Mouse (Mus musculus) intestine, embryonic 15.5 days (tissue): ENCODE measurements around the gene Isca2. TPM values are rescaled to one million over a fixed set of nuclear protein-coding genes. Genes with fewer than 3 reads are reported as not detected.

Experiments used
- ATAC-seq: fragments of 200-750 bp; cut with Nextera tagmentation; 2 replicates; pipeline ENCODE4 v1.8.0; 2017; ENCODE audit warnings: moderate TSS enrichment, moderate library complexity
- H3K27ac ChIP-seq: fragments of 300-500 bp; sonication (generic); 2 replicates; pipeline ENCODE4 v1.5.1; 2015; ENCODE audit warnings: mild to moderate bottlenecking, inconsistent platforms
- H3K27me3 ChIP-seq: fragments of 300-500 bp; sonication (generic); replicated peaks from 2 replicates; pipeline ENCODE4 v1.6.1; 2015; ENCODE audit warnings: inconsistent platforms
- H3K36me3 ChIP-seq: fragments of 300-500 bp; sonication (generic); 2 replicates; pipeline ENCODE4 v1.6.1; 2015; ENCODE audit warnings: inconsistent platforms
- H3K4me1 ChIP-seq: fragments of 300-500 bp; sonication (generic); replicated peaks from 2 replicates; pipeline ENCODE4 v1.6.1; 2015; ENCODE audit warnings: inconsistent platforms
- H3K4me2 ChIP-seq: fragments of 300-500 bp; sonication (generic); replicated peaks from 2 replicates; pipeline ENCODE4 v1.6.1; 2015; ENCODE audit warnings: mild to moderate bottlenecking, inconsistent platforms
- H3K4me3 ChIP-seq: fragments of 300-500 bp; sonication (generic); replicated peaks from 2 replicates; pipeline ENCODE4 v1.5.1; 2015; ENCODE audit warnings: inconsistent platforms
- H3K9ac ChIP-seq: fragments of 300-500 bp; sonication (generic); 2 replicates; pipeline ENCODE4 v1.6.1; 2015; ENCODE audit warnings: inconsistent platforms
- H3K9me3 ChIP-seq: fragments of 300-500 bp; sonication (generic); 2 replicates; pipeline ENCODE4 v1.6.1; 2016; ENCODE audit warnings: inconsistent platforms
- WGBS: fragments of 180-500 bp; shearing (Covaris S2); methylation state at CpG from one replicate; pipeline ENCODE4 v1.1.7; 2015; 5-methylcytosine and 5-hydroxymethylcytosine counted together
- polyA plus RNA-seq: library from polyadenylated mRNA; unstranded; fragments of >200 nt; fragmentation: Nextera tagmentation; extraction: Ambion mirVana; gene quantifications from 2 replicates; pipeline ENCODE4 v1.2.1, GENCODE M21; 2015

The Isca2 gene
- polyA plus RNA-seq, 1 experiment from 2014 or later, result 124 TPM

DNA sequence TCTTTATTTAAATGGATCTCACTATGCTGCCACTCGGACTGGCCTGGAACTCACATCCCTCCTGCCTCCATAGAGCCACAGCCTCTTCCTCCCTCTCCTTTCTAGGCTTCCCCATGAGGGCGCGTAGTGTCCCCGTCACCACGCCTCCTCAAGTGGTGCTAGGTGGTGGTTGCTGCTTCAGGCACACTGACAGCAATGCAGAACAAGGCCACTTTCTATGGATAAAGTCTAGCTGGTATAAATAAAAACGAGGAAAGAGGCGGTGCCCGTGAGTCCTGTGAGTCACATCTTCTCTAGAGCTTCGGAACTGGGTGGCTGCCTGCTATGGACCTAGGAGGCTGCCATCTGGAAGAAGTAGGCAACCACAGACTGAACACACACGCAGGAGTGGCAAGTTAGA is 17.0 kb upstream of the Isca2 start:
- WGBS, result 89% methylated on average over 10 of the region's 10 CpGs
- no peak for ATAC-seq

GRCm38 (mm10) chr12:84759063-84759462 is 14.0 kb upstream of the Isca2 start:
- WGBS, result 85% methylated on average over 2 of the region's 2 CpGs
- H3K4me1 ChIP-seq, result no peaks in the 10 kb centered on the region
- peaks cover 28% of the 10 kb centered on the region; the same call in 1 of the 2 replicates for H3K36me3 ChIP-seq
- H3K27ac ChIP-seq, result no peak overlapping the region
- no peak for ATAC-seq
- no peak overlapping the region for H3K4me3 ChIP-seq
- H3K4me2 ChIP-seq, result no peak overlapping the region
- H3K27me3 ChIP-seq, result no peaks in the 10 kb centered on the region
- no peak overlapping the region for H3K9ac ChIP-seq
- no peaks in the 10 kb centered on the region for H3K9me3 ChIP-seq

More for the DNA sequence above, 17.0 kb upstream of the Isca2 start:
- H3K9me3 ChIP-seq, result no peaks in the 10 kb centered on the region
- no peak overlapping the region for H3K4me3 ChIP-seq
- H3K4me1 ChIP-seq, result no peaks in the 10 kb centered on the region
- no peak overlapping the region for H3K4me2 ChIP-seq
- H3K9ac ChIP-seq, result no peak overlapping the region
- no peak overlapping the region for H3K27ac ChIP-seq
- peaks cover 20% of the 10 kb centered on the region; the same call in 1 of the 2 replicates for H3K36me3 ChIP-seq
- no peaks in the 10 kb centered on the region for H3K27me3 ChIP-seq

- H3K4me3 ChIP-seq, result no peak overlapping the region
- peaks cover 7% of the 10 kb centered on the region for H3K4me1 ChIP-seq
- no peaks in the 10 kb centered on the region for H3K27me3 ChIP-seq
- H3K4me2 ChIP-seq, result no peak overlapping the region
- 82% methylated on average over 5 of the region's 5 CpGs for WGBS
- ATAC-seq, result no peak
- H3K9me3 ChIP-seq, result no peaks in the 10 kb centered on the region
- no peak overlapping the region for H3K9ac ChIP-seq
- peaks cover 15% of the 10 kb centered on the region; the same call in 1 of the 2 replicates for H3K36me3 ChIP-seq
- H3K27ac ChIP-seq, result no peak overlapping the region
These were observed 10.5 kb upstream of the Isca2 start for GRCm38 (mm10) chr12:84762532-84762931.

DNA sequence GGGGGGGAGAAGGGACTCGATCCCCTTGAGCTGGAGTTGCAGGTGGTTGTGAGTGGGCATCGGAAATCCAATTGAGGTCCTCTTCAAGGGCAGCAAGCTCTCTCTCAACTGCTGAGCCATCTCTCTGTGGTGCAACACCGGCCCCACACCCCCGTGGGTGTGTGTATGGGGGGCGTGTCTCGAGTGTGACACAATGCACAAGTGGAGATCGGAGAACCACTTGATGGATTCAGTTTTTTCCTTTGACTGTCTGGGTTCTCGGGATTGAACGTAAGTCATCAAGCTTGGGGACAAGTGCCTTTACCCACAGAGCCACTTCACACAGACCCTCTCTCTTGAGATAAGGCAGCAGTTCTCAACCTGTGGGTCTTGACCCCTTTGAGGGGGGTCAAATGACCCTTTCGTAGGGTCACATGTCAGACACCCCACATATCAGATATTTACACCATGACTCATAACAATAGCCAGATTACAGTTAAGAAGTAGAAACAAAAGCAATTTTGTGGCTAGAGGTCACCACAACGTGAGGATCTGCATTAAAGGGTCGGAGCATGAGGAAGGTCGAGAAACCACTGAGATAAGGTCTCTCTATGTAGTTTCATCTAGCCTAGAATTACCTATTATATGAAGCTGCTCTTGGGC is 9.4 kb upstream of the Isca2 start:
- Histone ChIP-seq H3K4me1 (peaks cover 7% of the 10 kb centered on the region), H3K4me3 (no peak overlapping the region), H3K9me3 (no peaks in the 10 kb centered on the region), H3K9ac (no peak overlapping the region), H3K4me2 (no peak overlapping the region), H3K36me3 (peaks cover 9% of the 10 kb centered on the region; the same call in 1 of the 2 replicates), H3K27me3 (no peaks in the 10 kb centered on the region), H3K27ac (no peak overlapping the region)
- WGBS, result 86% methylated on average over 13 of the region's 13 CpGs
- no peak for ATAC-seq

DNA sequence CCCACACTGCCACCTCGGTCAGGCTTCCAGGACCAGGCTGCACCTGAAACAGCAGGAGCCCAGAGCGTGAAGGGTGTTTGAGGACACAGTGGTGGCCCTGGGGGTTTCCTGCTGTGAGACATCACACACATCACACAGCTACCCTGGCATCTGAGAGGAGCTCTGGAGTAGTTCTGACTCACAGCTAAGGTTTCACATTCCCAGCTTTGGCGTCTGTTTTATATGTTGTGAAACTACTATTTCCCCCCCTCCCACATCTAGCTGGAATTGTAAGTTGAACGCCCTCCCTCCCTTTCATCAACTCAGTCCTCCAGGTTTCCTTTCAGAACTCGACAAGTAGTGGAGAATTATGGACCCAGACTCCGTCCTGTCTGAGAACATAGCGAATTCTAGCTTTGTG is 8.3 kb upstream of the Isca2 start:
- no peaks in the 10 kb centered on the region for H3K9me3 ChIP-seq
- no peak overlapping the region for H3K27ac ChIP-seq
- no peaks in the 10 kb centered on the region for H3K27me3 ChIP-seq
- H3K9ac ChIP-seq, result no peak overlapping the region
- H3K4me1 ChIP-seq, result peaks cover 7% of the 10 kb centered on the region
- no peak for ATAC-seq
- H3K36me3 ChIP-seq, result peaks cover 12% of the 10 kb centered on the region; the same call in 1 of the 2 replicates
- no peak overlapping the region for H3K4me3 ChIP-seq
- H3K4me2 ChIP-seq, result no peak overlapping the region
- 83% methylated on average over 7 of the region's 7 CpGs for WGBS

DNA sequence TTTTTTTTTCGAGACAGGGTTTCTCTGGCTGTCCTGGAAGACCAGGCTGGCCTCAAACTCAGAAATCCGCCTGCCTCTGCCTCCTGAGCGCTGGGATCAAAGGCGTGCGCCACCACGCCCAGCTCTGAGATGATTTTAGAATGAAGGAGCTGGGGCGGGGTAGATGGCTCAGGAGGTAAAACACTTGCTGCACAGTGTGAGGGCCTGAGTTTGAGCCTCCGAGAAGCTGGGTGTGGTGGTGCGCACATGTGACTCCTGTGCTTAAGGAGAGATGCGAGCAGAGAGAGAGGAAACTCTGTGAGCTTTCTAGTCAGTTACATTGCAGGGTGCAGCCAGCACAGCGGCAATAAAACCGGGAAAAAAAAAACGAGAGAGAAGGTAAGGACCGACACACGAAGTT is 7.5 kb upstream of the Isca2 start:
- no peak for ATAC-seq
- H3K27ac ChIP-seq, result no peak overlapping the region
- WGBS, result 88% methylated on average over 15 of the region's 15 CpGs
- H3K4me1 ChIP-seq, result peaks cover 10% of the 10 kb centered on the region
- no peak overlapping the region for H3K4me2 ChIP-seq
- no peak overlapping the region for H3K9ac ChIP-seq
- peaks cover 12% of the 10 kb centered on the region; the same call in 1 of the 2 replicates for H3K36me3 ChIP-seq
- H3K27me3 ChIP-seq, result no peaks in the 10 kb centered on the region
- no peaks in the 10 kb centered on the region for H3K9me3 ChIP-seq
- no peak overlapping the region for H3K4me3 ChIP-seq

DNA sequence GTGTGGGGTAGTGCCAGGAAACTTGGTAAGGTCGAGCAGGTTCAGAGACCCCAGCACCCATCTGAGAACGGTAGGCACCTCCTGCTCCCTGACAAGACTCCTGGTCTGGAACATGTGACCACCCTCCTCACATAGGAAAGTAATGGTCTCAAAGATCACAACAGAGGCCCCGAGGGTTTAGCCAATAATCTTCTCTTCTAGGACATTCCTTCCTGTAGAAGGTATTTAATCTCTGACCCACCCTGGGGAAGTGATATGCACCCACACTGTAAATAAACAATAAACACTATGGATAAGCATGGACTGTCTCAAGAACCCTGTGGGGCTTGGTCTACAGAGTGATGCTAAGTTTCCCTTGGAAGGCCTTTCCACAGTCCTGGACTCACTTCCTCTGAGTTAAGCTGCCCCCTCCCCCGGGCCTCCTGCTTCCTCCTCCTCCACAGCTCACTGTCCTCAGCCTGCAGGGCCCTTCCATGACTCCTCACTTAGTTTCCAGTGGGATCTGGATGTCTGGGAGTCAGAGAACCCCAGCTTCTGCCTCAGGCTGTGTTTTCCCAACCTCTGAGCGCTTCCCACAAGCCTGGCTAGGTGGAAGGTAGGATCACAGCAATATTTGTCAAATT is 6.8 kb upstream of the Isca2 start:
- Histone ChIP-seq H3K4me1 (peaks cover 14% of the 10 kb centered on the region), H3K27ac (0 out of 2 replicates have a peak overlapping the region, but pooled peaks have one; percentile 22), H3K9ac (no peak overlapping the region), H3K27me3 (no peaks in the 10 kb centered on the region), H3K4me2 (no peak overlapping the region), H3K9me3 (no peaks in the 10 kb centered on the region), H3K36me3 (peaks cover 12% of the 10 kb centered on the region; the same call in 1 of the 2 replicates), H3K4me3 (no peak overlapping the region)
- WGBS, result 72% methylated on average over 5 of the region's 5 CpGs
- ATAC-seq, result peak; percentile 60

DNA sequence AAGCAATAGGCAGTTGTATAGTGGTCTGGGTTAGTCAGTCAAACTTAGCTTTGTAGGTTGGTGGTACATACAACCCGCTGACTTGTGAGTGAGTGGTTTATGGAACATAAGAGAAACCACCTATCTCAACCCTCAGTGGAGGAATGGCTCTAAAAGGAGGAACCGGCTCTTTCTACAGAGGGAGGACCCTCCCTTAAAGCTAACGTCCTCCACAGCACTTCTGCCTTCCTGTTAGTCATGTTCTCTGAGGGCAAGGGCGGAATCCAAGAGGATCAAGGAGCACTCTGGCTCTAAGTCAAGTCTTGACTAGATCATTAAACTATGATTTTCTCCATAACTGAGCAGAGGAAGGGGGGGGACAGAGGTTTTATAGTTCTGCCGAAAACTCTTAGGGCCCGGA is 5.5 kb upstream of the Isca2 start:
- 87% methylated on average over 6 of the region's 6 CpGs for WGBS
- Histone ChIP-seq H3K36me3 (peaks cover 12% of the 10 kb centered on the region; the same call in 1 of the 2 replicates), H3K27ac (no peak overlapping the region), H3K9ac (no peak overlapping the region), H3K9me3 (no peaks in the 10 kb centered on the region), H3K4me1 (peaks cover 19% of the 10 kb centered on the region), H3K4me2 (no peak overlapping the region), H3K4me3 (no peak overlapping the region), H3K27me3 (no peaks in the 10 kb centered on the region)
- ATAC-seq, result no peak

- Histone ChIP-seq H3K9me3 (no peaks in the 10 kb centered on the region), H3K4me1 (peaks cover 30% of the 10 kb centered on the region), H3K27ac (no peak overlapping the region), H3K4me3 (no peak overlapping the region), H3K9ac (no peak overlapping the region), H3K27me3 (no peaks in the 10 kb centered on the region), H3K4me2 (no peak overlapping the region), H3K36me3 (peaks cover 4% of the 10 kb centered on the region; the same call in 1 of the 2 replicates)
- WGBS, result 77% methylated on average over 7 of the region's 7 CpGs
- no peak for ATAC-seq
These were observed 3.4 kb upstream of the Isca2 start for GRCm38 (mm10) chr12:84769624-84770023.

- ATAC-seq, result no peak
- H3K27ac ChIP-seq, result peak overlapping the region; percentile 94
- H3K4me2 ChIP-seq, result peak overlapping the region; percentile 61
- H3K36me3 ChIP-seq, result peaks cover 4% of the 10 kb centered on the region; the same call in 1 of the 2 replicates
- WGBS, result 4% methylated on average over 10 of the region's 10 CpGs
- peak overlapping the region; percentile 77 for H3K9ac ChIP-seq
- H3K4me3 ChIP-seq, result peak overlapping the region; percentile 68
- H3K4me1 ChIP-seq, result peaks cover 22% of the 10 kb centered on the region
- H3K9me3 ChIP-seq, result no peaks in the 10 kb centered on the region
- no peaks in the 10 kb centered on the region for H3K27me3 ChIP-seq
These were observed 1.0 kb upstream of the Isca2 start for GRCm38 (mm10) chr12:84771981-84772520.

DNA sequence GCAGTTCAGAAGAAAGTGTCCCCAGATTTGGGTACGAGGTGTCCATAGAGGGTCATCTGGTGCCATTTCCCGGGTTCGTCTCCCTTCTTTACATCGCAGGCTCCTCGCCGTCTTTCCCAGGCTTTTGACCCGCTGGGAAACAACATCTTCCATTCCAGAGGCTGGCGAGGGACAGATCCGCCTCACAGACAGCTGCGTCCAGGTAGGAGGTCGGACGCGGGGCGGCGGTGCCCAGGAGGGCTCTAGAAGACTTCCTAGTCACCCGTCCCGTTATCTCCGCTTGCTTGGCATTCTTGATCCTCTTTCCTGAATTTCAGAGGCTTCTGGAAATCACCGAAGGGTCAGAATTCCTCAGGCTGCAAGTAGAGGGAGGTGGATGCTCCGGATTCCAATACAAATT is 425 bp downstream of the Isca2 start:
- H3K27me3 ChIP-seq, result no peaks in the 10 kb centered on the region
- H3K9ac ChIP-seq, result peak overlapping the region; percentile 71
- peaks cover 4% of the 10 kb centered on the region; the same call in 1 of the 2 replicates for H3K36me3 ChIP-seq
- ATAC-seq, result peak; percentile 9
- no peaks in the 10 kb centered on the region for H3K9me3 ChIP-seq
- H3K4me1 ChIP-seq, result peaks cover 22% of the 10 kb centered on the region
- WGBS, result under 1% methylated on average over 20 of the region's 20 CpGs
- peak overlapping the region; percentile 68 for H3K4me3 ChIP-seq
- H3K27ac ChIP-seq, result peak overlapping the region; percentile 59; the same call in 1 of the 2 replicates
- peak overlapping the region; percentile 70 for H3K4me2 ChIP-seq

GRCm38 (mm10) chr12:84774376-84774775 is 1.3 kb downstream of the Isca2 start:
- Histone ChIP-seq H3K27me3 (no peaks in the 10 kb centered on the region), H3K4me3 (no peak overlapping the region; the same call in 1 of the 2 replicates), H3K36me3 (0 out of 2 replicates have a peak, but pooled peaks cover 4% of the 10 kb centered on the region), H3K9me3 (no peaks in the 10 kb centered on the region), H3K9ac (no peak overlapping the region), H3K27ac (no peak overlapping the region), H3K4me1 (peaks cover 22% of the 10 kb centered on the region), H3K4me2 (peak overlapping the region; percentile 70; the same call in 1 of the 2 replicates)
- ATAC-seq, result no peak
- WGBS, result 84% methylated on average over 6 of the region's 6 CpGs
